Mouse (Mus musculus) kidney, adult 2 months (tissue): Measurements from ENCODE around the gene Arpc3.

Experiments used
- CTCF ChIP-seq: fragments of 200-500 bp; conservative IDR thresholded peaks from 2 replicates; pipeline ENCODE4 v1.5.1; 2011; ENCODE audit warnings: low read depth, mild to moderate bottlenecking, control low read depth, low read length, moderate library complexity, mixed read lengths; ENCODE audit not compliant: insufficient read depth, insufficient read length
- POLR2A ChIP-seq: fragments of 200-500 bp; IDR thresholded peaks from one replicate; pipeline ENCODE4 v1.6.1; 2011; ENCODE audit warnings: low read depth, low read length, control low read depth

DNA sequence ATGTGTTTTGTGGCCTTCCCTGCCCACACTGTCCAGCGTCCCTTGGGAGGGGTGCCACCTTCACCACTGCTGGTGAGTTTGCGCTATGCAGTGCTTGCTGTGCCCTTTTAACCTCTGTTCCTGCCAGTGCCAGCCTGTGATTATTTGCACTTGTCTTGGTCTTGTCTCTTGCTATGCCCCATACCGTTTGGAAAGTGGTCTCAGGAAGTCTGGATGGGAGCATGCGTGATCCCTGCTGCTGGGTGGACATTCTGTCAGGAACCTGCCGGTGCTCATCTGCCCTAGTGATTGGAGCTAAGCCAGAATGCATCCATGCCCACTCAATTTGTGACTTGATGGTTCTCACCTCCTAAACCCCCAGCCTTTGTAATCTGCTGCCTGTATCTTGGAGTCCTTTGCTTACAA lies 59.2 kb downstream of the Arpc3 start:
- TF ChIP-seq CTCF (0 out of 2 replicates have a peak, but pooled peaks have one; percentile 15), POLR2A (no peak)
